Mouse (Mus musculus) CH12.LX (cell line): Measurements from ENCODE around the gene Cntn4.

ENCODE experiments used
- CTCF ChIP-seq, 2 experiments: IDR thresholded peaks in 1 of 2; conservative IDR thresholded peaks in 1 of 2; 2 replicates each; pipeline ENCODE4 v1.5.1; 2011 to 2012; ENCODE audit warnings: low read depth in 2 of 2, low read length in 2 of 2, improper control_type of control experiment in 1 of 2, inconsistent platforms in 1 of 2, mild to moderate bottlenecking in 1 of 2, moderate library complexity in 1 of 2
- EP300 ChIP-seq: IDR thresholded peaks from 2 replicates; pipeline ENCODE4 v1.6.1; 2011; ENCODE audit warnings: low read length, improper control_type of control experiment
- ETS1 ChIP-seq: conservative IDR thresholded peaks from 2 replicates; pipeline ENCODE4 v1.6.1; 2012; ENCODE audit warnings: low read depth, mild to moderate bottlenecking, inconsistent platforms, low read length, improper control_type of control experiment, moderate library complexity
- JUN ChIP-seq: IDR thresholded peaks from 2 replicates; pipeline ENCODE4 v1.6.1; 2011; ENCODE audit warnings: low read depth, mild to moderate bottlenecking, low read length, improper control_type of control experiment, moderate library complexity; ENCODE audit not compliant: insufficient read depth
- POLR2A ChIP-seq: IDR thresholded peaks from 2 replicates; pipeline ENCODE4 v1.6.1; 2011; ENCODE audit warnings: low read depth, mild to moderate bottlenecking, improper control_type of control experiment, low read length
- POLR2AphosphoS2 ChIP-seq: IDR thresholded peaks from 2 replicates; pipeline ENCODE4 v1.6.1; 2011; ENCODE audit warnings: low read depth, low read length, improper control_type of control experiment
- RCOR1 ChIP-seq: conservative IDR thresholded peaks from 2 replicates; pipeline ENCODE4 v1.6.1; 2012; ENCODE audit warnings: low read depth, mild to moderate bottlenecking, inconsistent platforms, low read length, improper control_type of control experiment
- UBTF ChIP-seq: IDR thresholded peaks from 2 replicates; pipeline ENCODE4 v1.6.1; 2012; ENCODE audit warnings: low read depth, mild to moderate bottlenecking, inconsistent platforms, low read length, improper control_type of control experiment, moderate library complexity
- ZC3H11A ChIP-seq: IDR thresholded peaks from 2 replicates; pipeline ENCODE4 v1.6.1; 2012; ENCODE audit warnings: low read depth, mild to moderate bottlenecking, inconsistent platforms, low read length, improper control_type of control experiment
- ZNF384 ChIP-seq: IDR thresholded peaks from 2 replicates; pipeline ENCODE4 v1.6.1; 2012; ENCODE audit warnings: low read depth, low read length, improper control_type of control experiment, inconsistent platforms

GRCm38 (mm10) chr6:106283815-106284214, 606.4 kb downstream of the Cntn4 start:
- TF ChIP-seq POLR2A: no peak
- no peak for TF ChIP-seq POLR2AphosphoS2
- no peak for TF ChIP-seq CTCF (conservative IDR thresholded peaks at IDR 0.05 in 1 of 2, IDR thresholded peaks at IDR 0.05 in 1 of 2; ENCODE audit: low read depth in 2 of 2, low read length in 2 of 2)
- TF ChIP-seq EP300: no peak
- no peak for TF ChIP-seq ETS1
- no peak for TF ChIP-seq ZC3H11A
- TF ChIP-seq RCOR1: no peak
- no peak for TF ChIP-seq JUN
- TF ChIP-seq UBTF: no peak
- no peak for TF ChIP-seq ZNF384
